15 mouse cellular contexts compared by ENCODE assay signal in genomic region chr11:54819489-54819888, GRCm38 (mm10).
"Had no signal": no experiment of that assay in that cellular context is flagged by ENCODE, and none has a peak within 500 bp of the region (broad histone marks: within the 10 kb centered on the region; RNA-seq: fewer than 3 reads in every experiment).

No protein-coding gene starts in this region.

- DNase-seq: kidney, adult 2 months; kidney, postnatal 25 days; lung, adult 2 months; lung, postnatal 36 days; right cerebral cortex, adult 18-20 months; right cerebral cortex, postnatal 25 days; thymus, postnatal 36 days had no signal

- H3K9ac ChIP-seq: liver, embryonic 15.5 days; neural tube, embryonic 13.5 days had no signal

- H3K27me3 ChIP-seq: liver, embryonic 15.5 days; neural tube, embryonic 13.5 days had no signal

- H3K4me2 ChIP-seq: liver, embryonic 11.5 days; liver, embryonic 15.5 days; midbrain, embryonic 11.5 days; neural tube, embryonic 13.5 days had no signal

- H3K36me3 ChIP-seq: limb, embryonic 10.5 days; liver, embryonic 15.5 days; neural tube, embryonic 13.5 days had no signal

- H3K9me3 ChIP-seq: limb, embryonic 10.5 days; neural tube, embryonic 13.5 days had no signal

- ATAC-seq: lung, postnatal 0 days; midbrain, embryonic 16.5 days had no signal

- H3K27ac ChIP-seq: left cerebral cortex, adult 2 months; limb, embryonic 10.5 days; liver, embryonic 15.5 days; neural tube, embryonic 13.5 days had no signal

- H3K4me3 ChIP-seq: left cerebral cortex, adult 2 months; limb, embryonic 10.5 days; liver, embryonic 15.5 days; neural tube, embryonic 13.5 days had no signal
